Mouse (Mus musculus): ENCODE results near the gene Cdc42bpa. TPM values are rescaled to one million over a fixed set of nuclear protein-coding genes. Genes with fewer than 3 reads are reported as not detected.

Cdc42bpa gene
- polyA plus RNA-seq, 1 experiment from 2014 or later: 33.6 TPM

GRCm38 (mm10) chr1:180160545-180160944, 200.3 kb downstream of the Cdc42bpa start:
- Histone ChIP-seq H3K9me3 (ENCODE audit: control insufficient read depth, low read length) (no peaks in the 10 kb centered on the region), H3K36me3 (ENCODE audit: control insufficient read depth, insufficient read depth, low read length) (peaks cover 26% of the 10 kb centered on the region; the same call in 1 of the 2 replicates), H3K4me2 (ENCODE audit: low read depth, low read length) (no peak overlapping the region), H3K27ac (ENCODE audit: low read depth, low read length) (no peak overlapping the region), H3K9ac (replicated peaks; ENCODE audit: low read depth, low read length) (no peak overlapping the region), H3K27me3 (ENCODE audit: control insufficient read depth, insufficient read depth, low read length) (no peaks in the 10 kb centered on the region), H3K4me1 (ENCODE audit: control insufficient read depth, insufficient read depth, low read length) (no peaks in the 10 kb centered on the region), H3K4me3 (ENCODE audit: low read depth, low read length) (no peak overlapping the region)
- WGBS: 76% methylated on average over 2 of the region's 2 CpGs
- no peak for ATAC-seq (ENCODE audit: low read depth)

GRCm38 (mm10) chr1:180161160-180161559, 200.9 kb downstream of the Cdc42bpa start:
- H3K36me3 ChIP-seq (ENCODE audit: control insufficient read depth, insufficient read depth, low read length): peaks cover 26% of the 10 kb centered on the region; the same call in 1 of the 2 replicates
- no peaks in the 10 kb centered on the region for H3K27me3 ChIP-seq (ENCODE audit: control insufficient read depth, insufficient read depth, low read length)
- no peak overlapping the region for H3K9ac ChIP-seq (replicated peaks; ENCODE audit: low read depth, low read length)
- no peaks in the 10 kb centered on the region for H3K4me1 ChIP-seq (ENCODE audit: control insufficient read depth, insufficient read depth, low read length)
- H3K27ac ChIP-seq (ENCODE audit: low read depth, low read length): no peak overlapping the region
- H3K9me3 ChIP-seq (ENCODE audit: control insufficient read depth, low read length): no peaks in the 10 kb centered on the region
- H3K4me3 ChIP-seq (ENCODE audit: low read depth, low read length): no peak overlapping the region
- no peak overlapping the region for H3K4me2 ChIP-seq (ENCODE audit: low read depth, low read length)
- 60% methylated on average over 3 of the region's 3 CpGs for WGBS
- ATAC-seq (ENCODE audit: low read depth): no peak

GRCm38 (mm10) chr1:180161566-180162355, 201.5 kb downstream of the Cdc42bpa start:
- Histone ChIP-seq H3K27ac (ENCODE audit: low read depth, low read length) (no peak overlapping the region), H3K9ac (replicated peaks; ENCODE audit: low read depth, low read length) (no peak overlapping the region), H3K27me3 (ENCODE audit: control insufficient read depth, insufficient read depth, low read length) (no peaks in the 10 kb centered on the region), H3K9me3 (ENCODE audit: control insufficient read depth, low read length) (no peaks in the 10 kb centered on the region), H3K4me3 (ENCODE audit: low read depth, low read length) (no peak overlapping the region), H3K4me1 (ENCODE audit: control insufficient read depth, insufficient read depth, low read length) (no peaks in the 10 kb centered on the region), H3K4me2 (ENCODE audit: low read depth, low read length) (no peak overlapping the region), H3K36me3 (ENCODE audit: control insufficient read depth, insufficient read depth, low read length) (peaks cover 26% of the 10 kb centered on the region; the same call in 1 of the 2 replicates)
- no peak for ATAC-seq (ENCODE audit: low read depth)
- 86% methylated on average over 20 of the region's 20 CpGs for WGBS

- no peak overlapping the region for H3K27ac ChIP-seq (ENCODE audit: low read depth, low read length)
- H3K36me3 ChIP-seq (ENCODE audit: control insufficient read depth, insufficient read depth, low read length): peaks cover 26% of the 10 kb centered on the region; the same call in 1 of the 2 replicates
- ATAC-seq (ENCODE audit: low read depth): no peak
- H3K9ac ChIP-seq (replicated peaks; ENCODE audit: low read depth, low read length): no peak overlapping the region
- WGBS: 83% methylated on average over 7 of the region's 7 CpGs
- H3K9me3 ChIP-seq (ENCODE audit: control insufficient read depth, low read length): no peaks in the 10 kb centered on the region
- no peak overlapping the region for H3K4me3 ChIP-seq (ENCODE audit: low read depth, low read length)
- no peaks in the 10 kb centered on the region for H3K4me1 ChIP-seq (ENCODE audit: control insufficient read depth, insufficient read depth, low read length)
- no peak overlapping the region for H3K4me2 ChIP-seq (ENCODE audit: low read depth, low read length)
- no peaks in the 10 kb centered on the region for H3K27me3 ChIP-seq (ENCODE audit: control insufficient read depth, insufficient read depth, low read length)
Measured at GRCm38 (mm10) chr1:180162986-180163385, 202.7 kb downstream of the Cdc42bpa start.

GRCm38 (mm10) chr1:180166533-180166932, 206.3 kb downstream of the Cdc42bpa start:
- H3K9me3 ChIP-seq (ENCODE audit: control insufficient read depth, low read length): no peaks in the 10 kb centered on the region
- H3K27ac ChIP-seq (ENCODE audit: low read depth, low read length): no peak overlapping the region
- H3K27me3 ChIP-seq (ENCODE audit: control insufficient read depth, insufficient read depth, low read length): no peaks in the 10 kb centered on the region
- no peaks in the 10 kb centered on the region for H3K4me1 ChIP-seq (ENCODE audit: control insufficient read depth, insufficient read depth, low read length)
- H3K9ac ChIP-seq (replicated peaks; ENCODE audit: low read depth, low read length): no peak overlapping the region
- H3K36me3 ChIP-seq (ENCODE audit: control insufficient read depth, insufficient read depth, low read length): peaks cover 7% of the 10 kb centered on the region; the same call in 1 of the 2 replicates
- H3K4me3 ChIP-seq (ENCODE audit: low read depth, low read length): no peak overlapping the region
- H3K4me2 ChIP-seq (ENCODE audit: low read depth, low read length): no peak overlapping the region
- 71% methylated on average over 5 of the region's 5 CpGs for WGBS
- ATAC-seq (ENCODE audit: low read depth): no peak

- no peak overlapping the region for H3K4me3 ChIP-seq (ENCODE audit: low read depth, low read length)
- no peaks in the 10 kb centered on the region for H3K4me1 ChIP-seq (ENCODE audit: control insufficient read depth, insufficient read depth, low read length)
- H3K9ac ChIP-seq (replicated peaks; ENCODE audit: low read depth, low read length): no peak overlapping the region
- H3K27me3 ChIP-seq (ENCODE audit: control insufficient read depth, insufficient read depth, low read length): no peaks in the 10 kb centered on the region
- WGBS: over 99% methylated on average over 6 of the region's 6 CpGs
- H3K9me3 ChIP-seq (ENCODE audit: control insufficient read depth, low read length): no peaks in the 10 kb centered on the region
- no peak for ATAC-seq (ENCODE audit: low read depth)
- no peak overlapping the region for H3K4me2 ChIP-seq (ENCODE audit: low read depth, low read length)
- H3K27ac ChIP-seq (ENCODE audit: low read depth, low read length): no peak overlapping the region
- no peaks in the 10 kb centered on the region for H3K36me3 ChIP-seq (ENCODE audit: control insufficient read depth, insufficient read depth, low read length)
Measured at GRCm38 (mm10) chr1:180168294-180168693, 208.0 kb downstream of the Cdc42bpa start.

- 86% methylated on average over 7 of the region's 7 CpGs for whole genome bisulfite sequencing
- Histone ChIP-seq H3K4me3 (ENCODE audit: low read depth, low read length) (no peak overlapping the region), H3K4me2 (ENCODE audit: low read depth, low read length) (no peak overlapping the region), H3K9me3 (ENCODE audit: control insufficient read depth, low read length) (no peaks in the 10 kb centered on the region), H3K27me3 (ENCODE audit: control insufficient read depth, insufficient read depth, low read length) (no peaks in the 10 kb centered on the region), H3K9ac (replicated peaks; ENCODE audit: low read depth, low read length) (no peak overlapping the region), H3K36me3 (ENCODE audit: control insufficient read depth, insufficient read depth, low read length) (no peaks in the 10 kb centered on the region), H3K4me1 (ENCODE audit: control insufficient read depth, insufficient read depth, low read length) (no peaks in the 10 kb centered on the region), H3K27ac (ENCODE audit: low read depth, low read length) (no peak overlapping the region)
- no peak for ATAC-seq (ENCODE audit: low read depth)
Measured at GRCm38 (mm10) chr1:180169161-180169560, 208.9 kb downstream of the Cdc42bpa start.

GRCm38 (mm10) chr1:180170071-180170470, 209.8 kb downstream of the Cdc42bpa start:
- 91% methylated on average over 8 of the region's 8 CpGs for WGBS
- no peak overlapping the region for H3K9ac ChIP-seq (replicated peaks; ENCODE audit: low read depth, low read length)
- no peaks in the 10 kb centered on the region for H3K36me3 ChIP-seq (ENCODE audit: control insufficient read depth, insufficient read depth, low read length)
- H3K4me2 ChIP-seq (ENCODE audit: low read depth, low read length): no peak overlapping the region
- ATAC-seq (ENCODE audit: low read depth): no peak
- no peaks in the 10 kb centered on the region for H3K27me3 ChIP-seq (ENCODE audit: control insufficient read depth, insufficient read depth, low read length)
- H3K4me3 ChIP-seq (ENCODE audit: low read depth, low read length): no peak overlapping the region
- H3K4me1 ChIP-seq (ENCODE audit: control insufficient read depth, insufficient read depth, low read length): no peaks in the 10 kb centered on the region
- no peaks in the 10 kb centered on the region for H3K9me3 ChIP-seq (ENCODE audit: control insufficient read depth, low read length)
- H3K27ac ChIP-seq (ENCODE audit: low read depth, low read length): no peak overlapping the region

- no peak for ATAC-seq (ENCODE audit: low read depth)
- no peak overlapping the region for H3K4me2 ChIP-seq (ENCODE audit: low read depth, low read length)
- no peak overlapping the region for H3K4me3 ChIP-seq (ENCODE audit: low read depth, low read length)
- H3K36me3 ChIP-seq (ENCODE audit: control insufficient read depth, insufficient read depth, low read length): no peaks in the 10 kb centered on the region
- no peaks in the 10 kb centered on the region for H3K9me3 ChIP-seq (ENCODE audit: control insufficient read depth, low read length)
- H3K4me1 ChIP-seq (ENCODE audit: control insufficient read depth, insufficient read depth, low read length): no peaks in the 10 kb centered on the region
- WGBS: 83% methylated on average over 2 of the region's 2 CpGs
- H3K27me3 ChIP-seq (ENCODE audit: control insufficient read depth, insufficient read depth, low read length): no peaks in the 10 kb centered on the region
- no peak overlapping the region for H3K9ac ChIP-seq (replicated peaks; ENCODE audit: low read depth, low read length)
- H3K27ac ChIP-seq (ENCODE audit: low read depth, low read length): no peak overlapping the region
Measured at GRCm38 (mm10) chr1:180171883-180172282, 211.6 kb downstream of the Cdc42bpa start.

Measured in neural tube, embryonic 14.5 days (tissue).